Mouse (Mus musculus) layer of hippocampus, adult 9-11 months (tissue): ENCODE measurements around the gene Exph5.

Experiments used
- DNase-seq: peaks from one replicate; pipeline ENCODE4 v3.0.0; 2022

Gene Exph5

DNA sequence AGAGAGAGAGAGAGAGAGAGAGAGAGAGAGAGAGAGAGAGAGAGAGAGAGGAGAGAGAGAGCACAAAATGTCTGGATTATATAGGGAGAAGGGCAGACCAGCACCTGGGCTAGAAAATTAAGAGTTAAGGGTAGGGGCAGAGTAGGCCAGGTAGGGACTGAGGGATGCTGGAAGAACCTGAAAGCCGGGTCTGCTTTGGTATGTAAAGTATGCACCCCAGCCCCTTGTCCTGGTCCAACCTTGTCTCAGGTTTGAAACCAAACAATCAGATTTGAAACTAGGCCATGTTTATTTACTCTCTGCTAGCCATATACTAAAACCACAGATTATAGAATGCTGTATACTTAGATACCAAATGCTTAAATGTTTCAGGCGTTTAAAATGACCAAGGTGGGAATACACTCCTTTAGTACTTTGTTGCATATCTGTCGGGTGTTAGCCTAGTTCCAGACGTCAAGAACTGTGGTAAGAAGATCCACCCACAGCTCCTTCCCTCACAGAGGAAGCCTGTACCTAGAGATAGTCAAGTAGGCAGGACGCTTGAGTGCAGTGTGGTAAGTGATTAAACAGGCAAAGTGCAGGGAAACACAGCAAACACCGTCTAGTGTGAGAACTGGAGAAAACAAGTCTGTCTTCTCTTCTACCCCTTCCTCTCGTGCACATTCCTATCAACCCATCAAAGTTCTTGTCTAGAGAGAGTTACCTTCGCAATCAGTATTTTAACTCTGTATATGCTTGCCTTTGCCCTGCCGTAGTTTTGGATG is 120.8 kb downstream of the Exph5 start:
- no peak for DNase-seq

DNA sequence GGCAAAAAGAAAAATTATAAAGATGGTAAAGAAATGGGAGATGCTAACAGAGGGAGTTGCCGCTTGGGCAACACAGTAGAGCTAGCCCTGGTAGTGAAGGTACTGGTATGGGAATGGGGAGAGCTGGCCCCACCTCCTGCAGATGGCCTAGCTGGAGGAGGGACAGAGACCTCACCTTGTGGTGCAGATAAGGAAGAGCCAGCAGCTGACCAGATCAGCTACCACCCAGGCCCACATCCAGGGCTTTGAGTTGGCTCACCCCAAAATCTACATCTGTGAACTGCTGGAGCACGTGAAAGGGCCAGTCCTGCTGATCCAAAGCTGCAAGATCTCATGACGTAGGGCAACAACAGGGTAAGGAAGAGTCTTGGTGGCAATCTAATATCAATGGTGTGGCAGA is 125.3 kb downstream of the Exph5 start:
- no peak for DNase-seq
